Mouse (Mus musculus) megakaryocyte-erythroid progenitor cell, adult 5 weeks (primary cell): ENCODE measurements around the gene Sln. TPM values are rescaled to one million over a fixed set of nuclear protein-coding genes. Genes with fewer than 3 reads are reported as not detected.

Experiments used
- polyA plus RNA-seq: library from polyadenylated mRNA; stranded (reverse); fragments of >175 nt; gene quantifications from 2 replicates; pipeline ENCODE4 v1.2.3, GENCODE M21; 2012

Sln gene
- not detected in 2 replicates for polyA plus RNA-seq

GRCm38 (mm10) chr9:53849864-53850263 is at the start of gene Sln:
TSS of gene Sln (plus strand) at chr9:53850164.

Other genes starting within 250 kb of the Sln start
- gene Acat1, start 239.8 kb upstream of the Sln start, polyA plus RNA-seq: 124 and 172 TPM in 2 replicates
- 4.3 and 5.1 TPM in 2 replicates for gene Cul5, start 180.2 kb upstream of the Sln start, polyA plus RNA-seq
- gene Rab39, start 143.9 kb upstream of the Sln start, polyA plus RNA-seq: 0.09 and 0.16 TPM in 2 replicates
- 1.2 and 1.8 TPM in 2 replicates for gene Slc35f2, start 78.6 kb upstream of the Sln start, polyA plus RNA-seq
- gene Elmod1, start 125.1 kb downstream of the Sln start, polyA plus RNA-seq: not detected in 2 replicates
- gene Tnfaip8l3, start 218.2 kb downstream of the Sln start, polyA plus RNA-seq: not detected in 2 replicates